Mouse (Mus musculus) bone marrow, adult 2 months (tissue): Measurements from ENCODE around the gene Gtf2ird1. TPM values are rescaled to one million over a fixed set of nuclear protein-coding genes. Genes with fewer than 3 reads are reported as not detected.
A peak's percentile ranks its signal among the peaks of the same experiment; 100 is the strongest.

Experiments used
- H3K27ac ChIP-seq: fragments of 200-500 bp; 2 replicates; pipeline ENCODE4 v1.5.1; 2012; ENCODE audit warnings: low read depth, mild to moderate bottlenecking, control low read depth, inconsistent platforms, low read length; ENCODE audit not compliant: control insufficient read depth, poor library complexity, insufficient read depth
- H3K4me1 ChIP-seq: fragments of 200-500 bp; 2 replicates; pipeline ENCODE4 v1.6.1; 2011; ENCODE audit warnings: low read length; ENCODE audit not compliant: control insufficient read depth, insufficient read depth
- H3K4me3 ChIP-seq: fragments of 200-500 bp; replicated peaks from 2 replicates; pipeline ENCODE3; 2011; ENCODE audit warnings: mild to moderate bottlenecking, low read depth, low read length, control low read depth; ENCODE audit not compliant: control insufficient read depth
- CTCF ChIP-seq: fragments of 200-500 bp; IDR thresholded peaks from 2 replicates; pipeline ENCODE4 v1.5.1; 2011; ENCODE audit warnings: low read length, control low read depth; ENCODE audit not compliant: control insufficient read depth, insufficient read depth
- POLR2A ChIP-seq: fragments of 200-500 bp; IDR thresholded peaks from 2 replicates; pipeline ENCODE4 v1.6.1; 2011; ENCODE audit warnings: low read depth, mild to moderate bottlenecking, control low read depth, low read length, borderline replicate concordance; ENCODE audit not compliant: control insufficient read depth
- WGBS: fragments of 180-500 bp; shearing (Covaris S2); methylation state at CpG from one replicate; pipeline ENCODE4 v1.1.7; 2018; 5-methylcytosine and 5-hydroxymethylcytosine counted together
- polyA plus RNA-seq: library from polyadenylated mRNA; stranded (reverse); fragments of >200 nt; gene quantifications from 2 replicates; pipeline ENCODE4 v1.2.4, GENCODE M21; 2011; ENCODE audit warnings: low replicate concordance; ENCODE audit not compliant: missing spikeins, insufficient read depth, insufficient read length

The Gtf2ird1 gene
- polyA plus RNA-seq, 1 experiment: 13.1 TPM

GRCm38 (mm10) chr5:134321699-134322098, 134.8 kb downstream of the Gtf2ird1 start:
- Histone ChIP-seq H3K4me1 (no peaks in the 10 kb centered on the region), H3K27ac (no peak overlapping the region), H3K4me3 (no peak overlapping the region)
- 82% methylated on average over 7 of the region's 7 CpGs for WGBS
- TF ChIP-seq CTCF (no peak), POLR2A (no peak)

DNA sequence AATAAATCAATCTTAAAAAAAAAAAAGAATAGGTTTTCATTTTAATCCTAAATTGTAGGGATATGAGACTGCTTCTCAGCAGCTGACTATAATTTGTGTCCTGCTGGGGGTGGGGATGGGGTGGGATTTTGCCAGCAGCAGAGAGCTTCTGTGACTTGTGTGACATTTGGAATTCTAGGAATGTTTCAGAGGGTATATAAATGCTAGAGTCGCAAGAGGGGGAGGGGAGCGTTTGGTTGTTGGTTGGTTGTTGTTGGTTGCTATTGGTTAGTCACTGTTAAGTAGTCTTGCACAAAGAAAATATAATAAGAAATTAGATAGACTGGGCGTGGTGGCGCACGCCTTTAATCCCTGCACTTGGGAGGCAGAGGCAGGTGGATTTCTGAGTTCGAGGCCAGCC, 137.6 kb downstream of the Gtf2ird1 start:
- no peak for TF ChIP-seq POLR2A
- TF ChIP-seq CTCF: no peak
- WGBS: 85% methylated on average over 6 of the region's 6 CpGs
- no peak overlapping the region for H3K4me3 ChIP-seq
- no peaks in the 10 kb centered on the region for H3K4me1 ChIP-seq
- H3K27ac ChIP-seq: no peak overlapping the region

GRCm38 (mm10) chr5:134316721-134317120, 139.8 kb downstream of the Gtf2ird1 start:
- H3K27ac ChIP-seq: no peak overlapping the region
- TF ChIP-seq CTCF (no peak), POLR2A (no peak)
- no peak overlapping the region for H3K4me3 ChIP-seq
- H3K4me1 ChIP-seq: no peaks in the 10 kb centered on the region
- WGBS: 81% methylated on average over 7 of the region's 7 CpGs

- Histone ChIP-seq H3K27ac (no peak overlapping the region), H3K4me1 (no peaks in the 10 kb centered on the region), H3K4me3 (no peak overlapping the region)
- TF ChIP-seq CTCF (no peak), POLR2A (no peak)
- WGBS: 7% methylated on average over 25 of the region's 25 CpGs
Observed at GRCm38 (mm10) chr5:134315623-134316350, 140.7 kb downstream of the Gtf2ird1 start.

DNA sequence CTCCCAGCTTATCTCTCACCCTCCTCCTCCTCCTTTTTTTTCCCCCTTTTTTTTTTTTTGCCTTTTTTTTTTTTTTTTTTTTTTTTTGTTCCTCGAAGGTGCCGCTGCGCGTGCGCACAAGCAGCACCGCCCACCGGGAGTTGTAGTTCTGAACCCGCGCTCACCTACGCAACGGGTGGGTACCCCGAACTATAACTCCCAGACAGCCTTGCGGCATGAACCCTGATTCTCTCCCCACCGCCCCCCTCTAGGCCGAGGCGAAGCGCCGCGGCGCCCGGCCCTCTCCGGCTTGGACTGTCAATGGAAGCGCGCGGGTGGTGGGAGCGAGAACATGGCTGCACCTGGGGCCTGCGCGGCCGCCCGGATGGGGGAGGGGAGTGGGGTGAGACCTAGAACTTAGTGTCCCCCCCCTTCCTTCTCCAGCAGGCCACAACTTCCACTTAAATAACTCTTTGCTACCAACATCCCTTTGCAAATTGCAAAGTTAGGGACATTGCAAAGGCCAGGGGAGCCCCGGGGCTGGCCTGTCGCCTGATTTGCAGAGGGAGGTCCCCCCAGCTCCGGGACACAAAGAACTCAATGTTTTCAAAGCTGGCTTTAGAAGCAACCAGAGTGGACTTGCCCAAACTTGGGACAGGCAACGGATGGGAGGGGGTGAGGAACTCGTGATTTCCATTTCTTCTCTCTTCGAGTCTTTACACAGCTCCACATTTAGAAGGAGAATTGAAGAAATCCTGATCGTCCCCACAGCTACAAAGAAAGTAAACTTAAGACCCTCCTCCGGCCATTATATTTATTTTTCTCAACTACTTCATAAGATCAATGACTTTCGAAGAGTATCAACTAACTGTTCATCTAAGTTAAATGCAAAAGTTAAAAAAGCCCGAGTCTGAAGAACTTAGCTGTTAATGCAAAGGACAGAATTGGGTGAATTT, 141.6 kb downstream of the Gtf2ird1 start, which contains the start of gene Gtf2i:
Gene Gtf2i (minus strand): TSS at position 73 of the 935 bp plus-strand sequence.
- Histone ChIP-seq H3K27ac (peak within 1 kb of the TSS; percentile 95), H3K4me3 (peak within 1 kb of the TSS; percentile 100), H3K4me1 (no peaks in the 10 kb centered on the region)
- peak; percentile 59; the same call in 1 of the 2 replicates for TF ChIP-seq POLR2A
- TF ChIP-seq CTCF: no peak
- under 1% methylated on average over 40 of the region's 40 CpGs for WGBS

GRCm38 (mm10) chr5:134314068-134314674, 142.3 kb downstream of the Gtf2ird1 start:
- under 1% methylated on average over 54 of the region's 64 CpGs for WGBS
- Histone ChIP-seq H3K4me3 (peak overlapping the region; percentile 100), H3K27ac (peak overlapping the region; percentile 95), H3K4me1 (no peaks in the 10 kb centered on the region)
- no peak for TF ChIP-seq CTCF
- no peak for TF ChIP-seq POLR2A

DNA sequence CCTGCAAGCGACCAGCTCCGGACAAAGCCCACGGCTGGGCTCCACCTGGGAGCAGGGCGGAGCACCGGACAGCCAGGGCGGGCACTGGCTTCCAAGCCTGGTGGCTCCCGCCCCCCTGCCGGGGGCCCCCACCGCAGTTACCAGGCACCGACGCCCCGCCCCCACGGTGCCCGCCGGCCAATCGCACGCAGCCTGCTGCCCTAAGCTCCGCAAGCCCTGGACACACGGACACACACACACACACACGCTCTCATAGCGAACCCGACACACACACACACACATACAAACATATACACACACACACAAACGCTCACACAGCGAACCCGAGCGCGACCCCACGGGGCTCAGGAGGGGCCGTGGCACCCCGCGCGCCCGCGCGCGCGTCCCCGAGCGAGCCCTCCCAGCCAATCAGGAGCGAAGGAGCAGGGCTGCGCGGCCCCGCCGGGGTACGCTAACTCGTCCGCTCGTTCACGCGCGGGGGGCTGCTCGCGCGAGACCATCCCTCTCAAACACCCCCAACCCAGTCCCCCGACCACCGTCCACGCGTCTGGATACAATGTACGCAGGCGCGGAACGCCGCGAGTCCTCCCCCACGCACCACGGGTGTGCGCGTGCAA, 143.0 kb downstream of the Gtf2ird1 start:
- H3K27ac ChIP-seq: peak overlapping the region; percentile 95
- no peaks in the 10 kb centered on the region for H3K4me1 ChIP-seq
- H3K4me3 ChIP-seq: peak overlapping the region; percentile 100
- TF ChIP-seq CTCF: no peak
- TF ChIP-seq POLR2A: peak; percentile 66
- under 1% methylated on average over 68 of the region's 68 CpGs for WGBS
